Mouse (Mus musculus) kidney, adult 18-20 months (tissue): ENCODE measurements around the gene Fbxo46.
"Not testable (repeated sequence)": the region's sequence is repeated elsewhere in the genome, so short reads cannot be mapped to it uniquely, and the experiment has no call there.

ENCODE experiments used
- DNase-seq: peaks from one replicate; pipeline ENCODE4 v3.0.0; 2021

Fbxo46 gene

GRCm38 (mm10) chr7:19136673-19137334, 17.1 kb downstream of the Fbxo46 start:
- no peak for DNase-seq

- DNase-seq, result peak; percentile 58
Observed at GRCm38 (mm10) chr7:19137380-19137779, 17.7 kb downstream of the Fbxo46 start.

GRCm38 (mm10) chr7:19146793-19147192, 27.1 kb downstream of the Fbxo46 start:
- DNase-seq, result no peak

GRCm38 (mm10) chr7:19147497-19148045, 27.9 kb downstream of the Fbxo46 start:
- no peak for DNase-seq

GRCm38 (mm10) chr7:19148180-19148874, 28.7 kb downstream of the Fbxo46 start:
- no peak for DNase-seq

GRCm38 (mm10) chr7:19148875-19149541, 29.3 kb downstream of the Fbxo46 start, which contains the start of gene Qpctl:
Gene Qpctl, minus strand, starts transcription at chr7:19149291.
- DNase-seq, result peak; percentile 98

GRCm38 (mm10) chr7:19149626-19150025, 30.0 kb downstream of the Fbxo46 start, which contains the start of gene Snrpd2:
Gene Snrpd2, plus strand, starts transcription at chr7:19149722.
- peak; percentile 98 for DNase-seq

- not testable (repeated sequence) for DNase-seq
Observed at GRCm38 (mm10) chr7:19151121-19151520, 31.5 kb downstream of the Fbxo46 start.

GRCm38 (mm10) chr7:19154796-19155195, 35.1 kb downstream of the Fbxo46 start:
- no peak for DNase-seq

GRCm38 (mm10) chr7:19155825-19156475, 36.3 kb downstream of the Fbxo46 start:
- no peak for DNase-seq

GRCm38 (mm10) chr7:19157160-19157800, 37.6 kb downstream of the Fbxo46 start:
- peak; percentile 93 for DNase-seq

- DNase-seq, result no peak
Observed at GRCm38 (mm10) chr7:19158601-19159000, 38.9 kb downstream of the Fbxo46 start.

GRCm38 (mm10) chr7:19159411-19159810, 39.8 kb downstream of the Fbxo46 start:
- no peak for DNase-seq

GRCm38 (mm10) chr7:19160115-19160514, 40.5 kb downstream of the Fbxo46 start:
- DNase-seq, result peak; percentile 19

GRCm38 (mm10) chr7:19162928-19163327, 43.3 kb downstream of the Fbxo46 start:
- no peak for DNase-seq

GRCm38 (mm10) chr7:19163752-19164151, 44.1 kb downstream of the Fbxo46 start:
- no peak for DNase-seq

GRCm38 (mm10) chr7:19164189-19164588, 44.5 kb downstream of the Fbxo46 start:
- peak; percentile 33 for DNase-seq

- no peak for DNase-seq
Observed at GRCm38 (mm10) chr7:19164978-19165377, 45.3 kb downstream of the Fbxo46 start.

- DNase-seq, result no peak
Observed at GRCm38 (mm10) chr7:19165656-19166423, 46.2 kb downstream of the Fbxo46 start, which contains the start of gene Gipr. Gene Gipr, minus strand, starts transcription at chr7:19166127.

GRCm38 (mm10) chr7:19166990-19167389, 47.3 kb downstream of the Fbxo46 start:
- DNase-seq, result no peak

GRCm38 (mm10) chr7:19169506-19169905, 49.8 kb downstream of the Fbxo46 start:
- no peak for DNase-seq
